ENCODE assay signal across 12 mouse cellular contexts in the genomic region with DNA sequence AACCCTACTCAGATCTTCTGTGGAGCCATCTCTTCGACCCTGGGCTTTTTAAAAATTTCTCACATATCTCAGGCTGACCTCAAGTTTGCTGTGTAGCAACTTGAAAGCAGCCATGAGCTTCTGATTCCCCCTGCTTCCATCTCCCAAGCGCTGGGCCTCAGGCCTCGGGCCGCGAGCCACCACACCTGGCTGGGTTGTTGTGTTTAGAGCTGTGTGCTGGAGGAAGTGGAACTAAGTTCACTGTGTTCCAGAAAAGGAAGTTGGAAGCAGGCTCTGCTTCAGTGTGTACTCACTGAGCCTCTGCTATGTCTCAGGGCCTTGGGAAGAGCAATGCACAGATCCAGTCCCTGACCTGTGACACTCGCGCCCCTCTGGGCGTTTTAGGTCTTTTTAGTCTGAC. TPM values are rescaled to one million over a fixed set of nuclear protein-coding genes. Genes with fewer than 3 reads are reported as not detected.
DNase-seq lines count a peak whose midpoint lies in the region; ATAC-seq and TF ChIP-seq lines count a peak whose summit lies in the region.
"Had no signal": no experiment of that assay in that cellular context is flagged by ENCODE, and none has a peak within 500 bp of the region (broad histone marks: within the 10 kb centered on the region; RNA-seq: fewer than 3 reads in every experiment).

No protein-coding gene starts in this region.

- H3K4me1 ChIP-seq in heart, adult 2 months (ENCODE audit: control insufficient read depth, insufficient read depth, low read length) = peaks cover 17% of the 10 kb centered on the region
- H3K4me1 ChIP-seq in midbrain, embryonic 16.5 days (ENCODE audit: control insufficient read depth, insufficient read depth, low read length) = peaks cover 16% of the 10 kb centered on the region
- H3K4me1 ChIP-seq in midbrain, postnatal 0 days (ENCODE audit: insufficient read depth, low read length) = 0 out of 2 replicates have a peak, but pooled peaks cover 3% of the 10 kb centered on the region
- peaks cover 52% of the 10 kb centered on the region for H3K4me1 ChIP-seq in liver, embryonic 15.5 days (replicated peaks)

- H3K79me2 ChIP-seq in heart, adult 2 months (replicated peaks; ENCODE audit: control insufficient read depth, insufficient read depth, low read length) = peaks cover 3% of the 10 kb centered on the region; the same call in 1 of the 2 replicates

- TF ChIP-seq CTCF in heart, adult 2 months (IDR thresholded peaks at IDR 0.05) = no peak
- TF ChIP-seq CTCF in midbrain, postnatal 0 days (IDR thresholded peaks at IDR 0.05) = no peak

- WGBS in heart, adult 2 months = 62% methylated on average over 8 of the region's 8 CpGs
- 93% methylated on average over 8 of the region's 8 CpGs for WGBS in midbrain, embryonic 16.5 days
- 97% methylated on average over 8 of the region's 8 CpGs for WGBS in midbrain, postnatal 0 days
- WGBS in liver, embryonic 15.5 days (ENCODE audit: insufficient replicate concordance) = 77% methylated on average over 8 of the region's 8 CpGs

- H3K4me2 ChIP-seq in midbrain, embryonic 16.5 days (ENCODE audit: low read length) = no peak overlapping the region
- H3K4me2 ChIP-seq in midbrain, postnatal 0 days (ENCODE audit: low read depth, low read length, poor library complexity, severe bottlenecking) = no peak overlapping the region
- peak overlapping the region; percentile 90 for H3K4me2 ChIP-seq in liver, embryonic 15.5 days

- peak; percentile 83 for TF ChIP-seq EP300 in heart, adult 2 months (IDR thresholded peaks at IDR 0.05; ENCODE audit: insufficient read depth, low read depth, low read length)

- intact Hi-C loops in heart, adult 2 months (cut with DNase I) = no loop called here
- intact Hi-C loops in heart, postnatal 10 days (cut with DNase I) = no loop called here

- H3K27ac ChIP-seq in heart, adult 2 months = peak overlapping the region; percentile 54
- no peak overlapping the region for H3K27ac ChIP-seq in midbrain, embryonic 16.5 days (ENCODE audit: low read length)
- H3K27ac ChIP-seq in midbrain, postnatal 0 days (ENCODE audit: low read depth, low read length) = no peak overlapping the region
- no peak overlapping the region; the same call in 1 of the 2 replicates for H3K27ac ChIP-seq in liver, embryonic 15.5 days (replicated peaks)
- H3K27ac ChIP-seq: hindbrain, embryonic 10.5 days had no signal

- H3K4me3 ChIP-seq in heart, adult 2 months = peak overlapping the region; percentile 13
- H3K4me3 ChIP-seq in midbrain, embryonic 16.5 days (ENCODE audit: low read depth, low read length) = no peak overlapping the region
- H3K4me3 ChIP-seq in midbrain, postnatal 0 days (ENCODE audit: low read depth, low read length) = no peak overlapping the region
- peak overlapping the region; percentile 2; the same call in 1 of the 2 replicates for H3K4me3 ChIP-seq in liver, embryonic 15.5 days (replicated peaks)
- H3K4me3 ChIP-seq: hindbrain, embryonic 10.5 days had no signal

- ATAC-seq in midbrain, embryonic 16.5 days = no peak
- ATAC-seq in midbrain, postnatal 0 days (ENCODE audit: low FRiP score) = no peak
- no peak for ATAC-seq in liver, embryonic 15.5 days (ENCODE audit: insufficient read depth)
- ATAC-seq: forebrain, embryonic 14.5 days had no signal

- no peaks in the 10 kb centered on the region for H3K9me3 ChIP-seq in midbrain, embryonic 16.5 days (replicated peaks; ENCODE audit: control insufficient read depth, low read length, poor library complexity, severe bottlenecking)
- H3K9me3 ChIP-seq in midbrain, postnatal 0 days (ENCODE audit: low read length) = no peaks in the 10 kb centered on the region
- no peaks in the 10 kb centered on the region for H3K9me3 ChIP-seq in liver, embryonic 15.5 days (replicated peaks)

- no peaks in the 10 kb centered on the region for H3K27me3 ChIP-seq in heart, adult 2 months (ENCODE audit: control insufficient read depth, insufficient read depth, low read length)
- H3K27me3 ChIP-seq in midbrain, embryonic 16.5 days (ENCODE audit: control insufficient read depth, insufficient read depth, low read depth, low read length) = no peaks in the 10 kb centered on the region
- H3K27me3 ChIP-seq in midbrain, postnatal 0 days (ENCODE audit: insufficient read depth, low read length) = no peaks in the 10 kb centered on the region
- H3K27me3 ChIP-seq in liver, embryonic 15.5 days = no peaks in the 10 kb centered on the region

- no peak overlapping the region for H3K9ac ChIP-seq in heart, adult 2 months (ENCODE audit: low read depth, low read length)
- H3K9ac ChIP-seq in midbrain, embryonic 16.5 days (ENCODE audit: low read depth, low read length) = peak overlapping the region; percentile 34; the same call in 1 of the 2 replicates
- no peak overlapping the region for H3K9ac ChIP-seq in midbrain, postnatal 0 days (replicated peaks; ENCODE audit: low read length, poor library complexity, severe bottlenecking)
- no peak overlapping the region for H3K9ac ChIP-seq in liver, embryonic 15.5 days

- no peaks in the 10 kb centered on the region for H3K36me3 ChIP-seq in heart, adult 2 months (ENCODE audit: control insufficient read depth, insufficient read depth, low read length)
- peaks cover 10% of the 10 kb centered on the region for H3K36me3 ChIP-seq in midbrain, embryonic 16.5 days (ENCODE audit: control insufficient read depth, insufficient read depth, low read length)
- H3K36me3 ChIP-seq in midbrain, postnatal 0 days (ENCODE audit: insufficient read depth, low read length) = peaks cover 9% of the 10 kb centered on the region; the same call in 1 of the 2 replicates
- H3K36me3 ChIP-seq in liver, embryonic 15.5 days (replicated peaks) = peaks cover 28% of the 10 kb centered on the region

- TF ChIP-seq POLR2A in heart, adult 2 months (IDR thresholded peaks at IDR 0.05; ENCODE audit: insufficient read depth, low read depth, low read length) = peak; percentile 36; the same call in 1 of the 2 replicates

- DNase-seq in heart, adult 2 months = no peak
- DNase-seq in heart, postnatal 10 days = no peak
- no peak for DNase-seq in midbrain, postnatal 0 days (ENCODE audit: low spot score)
- DNase-seq in embryo, embryonic 11 days = no peak
- no peak for DNase-seq in cerebellum, postnatal 25 days
- DNase-seq: adrenal gland, adult 8-10 months; cerebellum, adult 11 months; gastrocnemius, postnatal 10 days had no signal

RNA-seq across cellular contexts. Expression of a gene that starts 1.9 kb away (rescaled TPM):
- 10 to 100 TPM; 72.6 to 80.4 TPM for total RNA-seq in heart, adult 2 months (2021)
- polyA plus RNA-seq in heart, adult 2 months (2012; rRNA removed) = 71.9 and 96.9 TPM in 2 replicates
- 10 to 100 TPM; 66.3 to 67.5 TPM for total RNA-seq in heart, postnatal 10 days (2021)
- polyA plus RNA-seq in midbrain, embryonic 16.5 days (2015; fragmentation: Nextera tagmentation; extraction: Ambion mirVana) = 59.3 and 68.6 TPM in 2 replicates
- 26.9 and 33.0 TPM in 2 replicates for total RNA-seq in midbrain, postnatal 0 days (2014; rRNA removed)
- 54.1 and 58.9 TPM in 2 replicates for polyA plus RNA-seq in midbrain, postnatal 0 days (2015; fragmentation: Nextera tagmentation; extraction: Ambion mirVana)
- polyA plus RNA-seq in liver, embryonic 15.5 days (2015; fragmentation: Nextera tagmentation; extraction: Ambion mirVana) = 91.4 and 96.5 TPM in 2 replicates

RNA-seq across cellular contexts. Expression of a gene that starts 15.4 kb away (rescaled TPM):
- 1 to 10 TPM; 1.6 to 2.0 TPM for total RNA-seq in heart, adult 2 months (2021)
- 4.6 TPM in 2 replicates for polyA plus RNA-seq in heart, adult 2 months (2012; rRNA removed)
- 1 to 10 TPM; 5.2 to 5.7 TPM for total RNA-seq in heart, postnatal 10 days (2021)
- 41.2 and 47.7 TPM in 2 replicates for polyA plus RNA-seq in midbrain, embryonic 16.5 days (2015; fragmentation: Nextera tagmentation; extraction: Ambion mirVana)
- total RNA-seq in midbrain, postnatal 0 days (2014; rRNA removed) = 33.5 and 47.5 TPM in 2 replicates
- 36.7 and 41.6 TPM in 2 replicates for polyA plus RNA-seq in midbrain, postnatal 0 days (2015; fragmentation: Nextera tagmentation; extraction: Ambion mirVana)
- polyA plus RNA-seq in liver, embryonic 15.5 days (2015; fragmentation: Nextera tagmentation; extraction: Ambion mirVana) = 38.6 and 46.9 TPM in 2 replicates

RNA-seq across cellular contexts. Expression of a gene that starts 24.3 kb away (rescaled TPM):
- 10 to 100 TPM; 35.9 to 37.1 TPM for total RNA-seq in heart, adult 2 months (2021)
- polyA plus RNA-seq in heart, adult 2 months (2012; rRNA removed) = 52.2 and 55.1 TPM in 2 replicates
- total RNA-seq in heart, postnatal 10 days (2021) = 10 to 100 TPM; 42.6 to 47.8 TPM
- 209 and 230 TPM in 2 replicates for polyA plus RNA-seq in midbrain, embryonic 16.5 days (2015; fragmentation: Nextera tagmentation; extraction: Ambion mirVana)
- 157 and 182 TPM in 2 replicates for total RNA-seq in midbrain, postnatal 0 days (2014; rRNA removed)
- polyA plus RNA-seq in midbrain, postnatal 0 days (2015; fragmentation: Nextera tagmentation; extraction: Ambion mirVana) = 212 and 227 TPM in 2 replicates
- polyA plus RNA-seq in liver, embryonic 15.5 days (2015; fragmentation: Nextera tagmentation; extraction: Ambion mirVana) = 40.4 and 49.5 TPM in 2 replicates

RNA-seq across cellular contexts. Expression of a gene that starts 27.6 kb away (rescaled TPM):
- 10 to 100 TPM; 30.4 to 34.6 TPM for total RNA-seq in heart, adult 2 months (2021)
- 24.0 and 25.3 TPM in 2 replicates for polyA plus RNA-seq in heart, adult 2 months (2012; rRNA removed)
- total RNA-seq in heart, postnatal 10 days (2021) = 10 to 100 TPM; 43.2 to 44.5 TPM
- polyA plus RNA-seq in midbrain, embryonic 16.5 days (2015; fragmentation: Nextera tagmentation; extraction: Ambion mirVana) = 66.0 and 70.1 TPM in 2 replicates
- total RNA-seq in midbrain, postnatal 0 days (2014; rRNA removed) = 37.8 and 38.8 TPM in 2 replicates
- polyA plus RNA-seq in midbrain, postnatal 0 days (2015; fragmentation: Nextera tagmentation; extraction: Ambion mirVana) = 92.7 and 93.7 TPM in 2 replicates
- 24.0 and 29.4 TPM in 2 replicates for polyA plus RNA-seq in liver, embryonic 15.5 days (2015; fragmentation: Nextera tagmentation; extraction: Ambion mirVana)

RNA-seq across cellular contexts. Expression of a gene that starts 38.9 kb away (rescaled TPM):
- 10 to 100 TPM; 19.4 to 20.9 TPM for total RNA-seq in heart, adult 2 months (2021)
- 19.0 and 29.2 TPM in 2 replicates for polyA plus RNA-seq in heart, adult 2 months (2012; rRNA removed)
- 10 to 100 TPM; 20.7 to 21.3 TPM for total RNA-seq in heart, postnatal 10 days (2021)
- polyA plus RNA-seq in midbrain, embryonic 16.5 days (2015; fragmentation: Nextera tagmentation; extraction: Ambion mirVana) = 68.3 and 72.0 TPM in 2 replicates
- total RNA-seq in midbrain, postnatal 0 days (2014; rRNA removed) = 61.6 and 67.9 TPM in 2 replicates
- polyA plus RNA-seq in midbrain, postnatal 0 days (2015; fragmentation: Nextera tagmentation; extraction: Ambion mirVana) = 90.5 and 101 TPM in 2 replicates
- polyA plus RNA-seq in liver, embryonic 15.5 days (2015; fragmentation: Nextera tagmentation; extraction: Ambion mirVana) = 73.9 and 81.7 TPM in 2 replicates

Comparison
In these comparisons a context has a peak if more than half of its experiments do, and no peak if none do; other contexts are left out.
1. H3K4me3 ChIP-seq: peak in heart, adult 2 months (single experiment) and liver, embryonic 15.5 days (single experiment); none in midbrain, embryonic 16.5 days (single experiment) and midbrain, postnatal 0 days (single experiment).